Mouse (Mus musculus): ENCODE measurements around the gene Rab4a. TPM values are rescaled to one million over a fixed set of nuclear protein-coding genes. Genes with fewer than 3 reads are reported as not detected.
A peak's percentile ranks its signal among the peaks of the same experiment; 100 is the strongest.

Rab4a gene
- 50.8 and 51.5 TPM in 2 replicates for polyA plus RNA-seq (2015; fragmentation: Nextera tagmentation; extraction: Ambion mirVana)

DNA sequence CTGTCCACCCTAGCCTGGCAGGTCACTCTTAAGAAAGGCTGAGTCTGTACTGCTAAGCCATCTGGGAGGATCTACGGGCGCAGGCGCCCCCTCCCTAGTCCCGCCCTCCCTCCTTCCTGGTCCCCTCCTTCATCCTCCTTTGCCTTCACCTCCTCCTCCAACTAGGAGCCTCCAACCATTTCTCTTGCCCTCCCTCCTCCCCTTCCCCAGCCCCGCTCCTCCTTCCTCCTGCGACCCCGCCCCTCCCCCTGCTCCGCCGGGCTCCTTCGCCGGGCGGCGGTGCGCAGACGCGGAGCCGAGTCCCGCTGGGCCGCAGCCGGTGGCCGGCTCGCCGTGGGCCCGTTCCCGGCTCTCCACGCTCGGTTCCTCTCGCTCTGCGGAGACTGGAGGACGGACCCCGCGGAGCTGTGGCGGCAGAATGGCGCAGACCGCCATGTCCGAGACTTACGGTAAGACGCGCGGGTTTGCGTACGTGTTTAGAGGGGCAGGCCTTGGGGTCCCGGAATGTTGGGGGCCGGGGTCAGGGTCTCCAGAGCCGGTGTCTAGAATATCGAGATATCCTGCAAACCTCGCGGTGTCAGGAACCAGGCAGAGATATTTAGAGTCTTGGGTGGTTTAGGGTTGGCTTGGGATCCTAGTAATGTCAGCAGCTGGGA, at the start of gene Rab4a:
TSS of gene Rab4a (plus strand) at position 268 of the 656 bp plus-strand sequence.
- peak within 1 kb of the TSS; percentile 80 for H3K27ac ChIP-seq (ENCODE audit: low read length)
- H3K9ac ChIP-seq (replicated peaks; ENCODE audit: low read length): peak within 1 kb of the TSS; percentile 90
- WGBS: under 1% methylated on average over 36 of the region's 48 CpGs
- H3K4me3 ChIP-seq (ENCODE audit: low read length): peak within 1 kb of the TSS; percentile 98
- H3K27me3 ChIP-seq (ENCODE audit: insufficient read depth, low read length): no peaks in the 10 kb centered on the region
- H3K9me3 ChIP-seq (ENCODE audit: low read length): no peaks in the 10 kb centered on the region
- peak within 1 kb of the TSS; percentile 92 for H3K4me2 ChIP-seq (replicated peaks; ENCODE audit: low read depth, low read length)
- H3K4me1 ChIP-seq (ENCODE audit: insufficient read depth, low read length): peaks cover 25% of the 10 kb centered on the region
- ATAC-seq (ENCODE audit: low FRiP score, low TSS enrichment): peak; percentile 96
- no peaks in the 10 kb centered on the region for H3K36me3 ChIP-seq (ENCODE audit: insufficient read depth, low read length)

DNA sequence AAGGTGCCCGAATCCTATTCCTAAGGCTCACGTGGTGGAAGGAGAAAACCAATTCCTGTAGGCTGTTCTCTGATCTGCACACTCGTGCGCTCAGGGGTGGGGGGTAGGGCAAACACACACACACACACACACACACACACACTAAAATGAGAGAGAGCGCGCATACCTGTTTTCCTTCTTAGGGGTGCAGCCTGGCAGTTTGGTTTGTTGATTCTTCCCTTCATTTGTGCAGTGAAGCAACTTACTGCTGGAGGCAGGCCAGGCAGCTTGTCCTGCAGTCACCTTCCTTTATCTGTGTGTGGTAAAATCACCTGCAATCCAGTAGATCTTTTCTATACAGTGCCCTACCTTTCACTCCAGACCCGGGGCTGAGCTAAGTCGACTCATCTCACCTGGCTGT, 48.9 kb upstream of the Rab4a start:
- no peak for ATAC-seq (ENCODE audit: low FRiP score, low TSS enrichment)
- Histone ChIP-seq H3K36me3 (ENCODE audit: insufficient read depth, low read length) (no peaks in the 10 kb centered on the region), H3K4me3 (ENCODE audit: low read length) (no peak overlapping the region), H3K27me3 (ENCODE audit: insufficient read depth, low read length) (no peaks in the 10 kb centered on the region; the same call in 1 of the 2 replicates), H3K9me3 (ENCODE audit: low read length) (no peaks in the 10 kb centered on the region), H3K4me2 (replicated peaks; ENCODE audit: low read depth, low read length) (no peak overlapping the region), H3K9ac (replicated peaks; ENCODE audit: low read length) (no peak overlapping the region), H3K27ac (ENCODE audit: low read length) (no peak overlapping the region), H3K4me1 (ENCODE audit: insufficient read depth, low read length) (peaks cover 39% of the 10 kb centered on the region)
- WGBS: 73% methylated on average over 8 of the region's 8 CpGs

DNA sequence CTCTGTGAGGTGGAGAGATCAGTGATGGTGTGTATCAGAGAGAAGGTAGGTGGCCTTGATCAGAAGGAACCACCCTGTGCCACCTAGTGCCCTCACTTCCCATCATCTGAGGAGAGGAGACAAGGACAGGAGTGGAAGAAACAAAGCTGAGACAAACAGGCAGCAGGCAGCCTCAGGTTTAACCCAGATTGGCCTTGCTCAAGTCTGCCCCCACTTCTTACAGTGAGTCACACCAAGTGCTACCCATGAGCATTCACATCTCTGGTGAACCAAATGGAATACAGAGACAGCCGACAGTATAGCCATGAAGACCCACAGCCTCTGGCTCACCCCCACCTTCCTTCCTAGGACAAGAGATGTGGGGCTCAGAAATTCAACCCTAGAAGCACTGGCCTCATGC, 46.9 kb upstream of the Rab4a start:
- ATAC-seq (ENCODE audit: low FRiP score, low TSS enrichment): no peak
- H3K9ac ChIP-seq (replicated peaks; ENCODE audit: low read length): no peak overlapping the region
- no peak overlapping the region for H3K27ac ChIP-seq (ENCODE audit: low read length)
- H3K4me1 ChIP-seq (ENCODE audit: insufficient read depth, low read length): peaks cover 30% of the 10 kb centered on the region
- H3K9me3 ChIP-seq (ENCODE audit: low read length): no peaks in the 10 kb centered on the region
- no peaks in the 10 kb centered on the region for H3K27me3 ChIP-seq (ENCODE audit: insufficient read depth, low read length)
- H3K4me2 ChIP-seq (replicated peaks; ENCODE audit: low read depth, low read length): no peak overlapping the region
- H3K4me3 ChIP-seq (ENCODE audit: low read length): no peak overlapping the region
- no peaks in the 10 kb centered on the region for H3K36me3 ChIP-seq (ENCODE audit: insufficient read depth, low read length)
- WGBS: 78% methylated on average over 1 of the region's 1 CpGs

DNA sequence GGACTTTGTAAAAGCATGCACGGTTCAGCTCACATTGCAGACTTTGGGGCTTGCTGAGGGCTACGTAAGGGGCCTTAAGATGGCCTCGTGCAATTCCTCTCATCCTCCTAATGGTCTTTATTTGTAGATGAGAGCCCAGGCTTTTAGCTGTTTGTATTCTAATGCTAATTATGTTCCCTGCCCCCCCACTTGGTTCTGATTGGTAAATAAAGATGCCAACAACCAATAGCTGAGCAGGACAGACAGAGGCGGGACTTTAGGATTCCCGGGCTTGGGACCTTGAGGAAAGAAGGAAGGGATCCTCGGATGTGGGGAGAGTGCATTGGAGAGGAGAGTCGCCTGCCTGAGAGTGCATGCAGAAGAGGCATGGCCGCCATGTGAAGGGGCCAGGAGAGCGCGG, 45.9 kb upstream of the Rab4a start:
- 19% methylated on average over 10 of the region's 10 CpGs for WGBS
- H3K27ac ChIP-seq (ENCODE audit: low read length): no peak overlapping the region
- no peaks in the 10 kb centered on the region for H3K36me3 ChIP-seq (ENCODE audit: insufficient read depth, low read length)
- H3K4me3 ChIP-seq (ENCODE audit: low read length): 0 out of 2 replicates have a peak overlapping the region, but pooled peaks have one; percentile 5
- H3K9ac ChIP-seq (replicated peaks; ENCODE audit: low read length): no peak overlapping the region
- H3K9me3 ChIP-seq (ENCODE audit: low read length): no peaks in the 10 kb centered on the region
- no peaks in the 10 kb centered on the region for H3K27me3 ChIP-seq (ENCODE audit: insufficient read depth, low read length)
- H3K4me1 ChIP-seq (ENCODE audit: insufficient read depth, low read length): peaks cover 27% of the 10 kb centered on the region
- peak; percentile 73; the same call in 1 of the 2 replicates for ATAC-seq (ENCODE audit: low FRiP score, low TSS enrichment)
- H3K4me2 ChIP-seq (replicated peaks; ENCODE audit: low read depth, low read length): peak overlapping the region; percentile 11

DNA sequence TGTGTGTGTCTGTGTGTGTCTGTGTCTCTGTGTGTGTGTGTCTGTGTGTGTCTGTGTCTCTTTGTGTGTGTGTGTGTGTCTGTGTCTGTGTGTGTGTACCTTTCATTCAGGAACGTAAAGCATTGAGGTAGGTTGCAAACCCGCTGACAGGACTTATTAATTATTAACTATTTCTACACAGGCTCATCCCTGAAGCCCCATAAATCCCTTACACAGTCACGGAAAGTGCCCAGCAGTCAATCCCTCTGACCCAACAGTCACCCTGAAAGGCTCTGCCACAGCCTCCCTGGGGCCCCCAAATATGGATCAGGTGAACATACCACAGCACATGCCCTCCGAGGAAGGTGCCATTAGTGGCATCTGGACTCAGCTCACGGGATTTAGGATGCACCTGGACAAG, 45.2 kb upstream of the Rab4a start:
- 39% methylated on average over 5 of the region's 5 CpGs for WGBS
- Histone ChIP-seq H3K4me1 (ENCODE audit: insufficient read depth, low read length) (peaks cover 27% of the 10 kb centered on the region), H3K4me3 (ENCODE audit: low read length) (no peak overlapping the region), H3K9me3 (ENCODE audit: low read length) (no peaks in the 10 kb centered on the region), H3K36me3 (ENCODE audit: insufficient read depth, low read length) (no peaks in the 10 kb centered on the region), H3K27ac (ENCODE audit: low read length) (no peak overlapping the region), H3K9ac (replicated peaks; ENCODE audit: low read length) (no peak overlapping the region), H3K4me2 (replicated peaks; ENCODE audit: low read depth, low read length) (0 out of 2 replicates have a peak overlapping the region, but pooled peaks have one; percentile 11), H3K27me3 (ENCODE audit: insufficient read depth, low read length) (no peaks in the 10 kb centered on the region)
- ATAC-seq (ENCODE audit: low FRiP score, low TSS enrichment): peak; percentile 55

DNA sequence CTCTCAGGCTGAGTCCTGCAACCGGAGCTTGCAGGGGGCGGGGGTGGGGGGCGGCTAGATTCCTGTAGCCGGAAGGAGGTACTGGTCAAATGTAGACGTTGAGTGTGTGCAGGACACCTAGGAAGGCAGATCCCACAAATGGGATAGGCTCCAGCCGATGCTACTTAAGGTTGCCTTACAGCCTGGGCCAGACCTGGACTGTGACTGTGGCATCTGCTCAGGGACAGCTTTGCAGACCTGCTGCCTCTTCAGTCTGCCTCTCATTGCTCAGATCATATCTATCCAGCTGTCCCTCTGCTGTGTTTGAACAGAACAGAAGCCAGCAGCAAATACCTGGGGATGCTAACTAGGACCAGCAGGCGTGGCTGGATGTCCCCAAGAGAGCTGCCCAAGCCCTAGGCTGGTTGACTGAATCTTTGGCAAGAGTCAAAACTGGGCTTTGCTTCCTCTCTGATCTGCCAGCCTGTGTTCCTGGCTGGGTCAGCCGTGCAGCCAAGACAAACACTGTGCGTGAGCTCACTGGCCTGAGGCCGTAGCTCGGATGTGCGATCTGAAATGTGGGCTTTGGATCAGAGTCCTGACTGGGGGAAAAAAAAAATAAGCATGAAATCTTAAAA, 44.4 kb upstream of the Rab4a start:
- no peaks in the 10 kb centered on the region for H3K27me3 ChIP-seq (ENCODE audit: insufficient read depth, low read length)
- H3K4me3 ChIP-seq (ENCODE audit: low read length): no peak overlapping the region
- no peak overlapping the region for H3K9ac ChIP-seq (replicated peaks; ENCODE audit: low read length)
- no peak overlapping the region for H3K27ac ChIP-seq (ENCODE audit: low read length)
- H3K4me1 ChIP-seq (ENCODE audit: insufficient read depth, low read length): peaks cover 27% of the 10 kb centered on the region
- no peak for ATAC-seq (ENCODE audit: low FRiP score, low TSS enrichment)
- H3K9me3 ChIP-seq (ENCODE audit: low read length): no peaks in the 10 kb centered on the region
- H3K4me2 ChIP-seq (replicated peaks; ENCODE audit: low read depth, low read length): no peak overlapping the region
- H3K36me3 ChIP-seq (ENCODE audit: insufficient read depth, low read length): no peaks in the 10 kb centered on the region
- WGBS: 32% methylated on average over 12 of the region's 12 CpGs

DNA sequence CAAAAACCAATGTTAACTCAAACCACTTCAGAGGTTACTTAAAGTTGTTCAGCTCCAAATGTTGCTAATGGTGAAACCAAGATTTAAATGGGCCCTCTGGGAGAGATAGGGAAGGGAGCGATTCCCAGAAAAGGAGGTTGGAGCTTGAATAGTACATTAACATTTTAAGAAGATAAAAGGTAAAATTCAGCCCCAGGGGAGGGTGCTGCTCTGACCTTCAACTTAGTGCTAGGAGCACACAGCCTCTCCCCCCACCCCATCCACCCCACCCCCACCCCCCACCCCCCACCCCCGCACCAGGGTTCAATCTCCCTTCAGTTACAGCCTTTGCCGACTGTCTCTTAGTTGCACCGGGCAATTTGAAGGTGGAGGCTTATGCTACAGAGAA, 43.9 kb upstream of the Rab4a start:
- Histone ChIP-seq H3K27ac (ENCODE audit: low read length) (no peak overlapping the region), H3K4me2 (replicated peaks; ENCODE audit: low read depth, low read length) (no peak overlapping the region), H3K9ac (replicated peaks; ENCODE audit: low read length) (no peak overlapping the region), H3K4me1 (ENCODE audit: insufficient read depth, low read length) (peaks cover 27% of the 10 kb centered on the region), H3K9me3 (ENCODE audit: low read length) (no peaks in the 10 kb centered on the region), H3K4me3 (ENCODE audit: low read length) (no peak overlapping the region), H3K36me3 (ENCODE audit: insufficient read depth, low read length) (no peaks in the 10 kb centered on the region), H3K27me3 (ENCODE audit: insufficient read depth, low read length) (no peaks in the 10 kb centered on the region)
- ATAC-seq (ENCODE audit: low FRiP score, low TSS enrichment): no peak
- 36% methylated on average over 3 of the region's 4 CpGs for WGBS

DNA sequence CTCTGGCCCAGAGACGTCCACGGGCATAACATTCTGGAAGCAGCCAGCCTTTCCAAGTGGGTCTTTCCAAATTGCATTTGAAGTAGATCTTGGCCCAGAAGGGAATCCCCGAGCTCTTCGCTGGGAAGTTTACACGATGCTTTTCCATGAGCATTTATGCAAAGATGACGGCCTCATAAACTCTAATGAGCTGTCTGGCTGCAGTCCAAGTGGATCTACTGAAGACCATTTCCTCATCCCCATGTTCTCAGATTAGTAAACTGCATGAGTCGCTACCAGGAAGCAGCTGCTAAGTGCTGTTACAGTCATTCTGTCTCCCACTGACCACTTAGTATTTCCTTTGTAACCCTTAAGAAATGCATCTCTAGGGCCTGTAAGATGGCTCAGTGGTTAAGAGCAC, 42.4 kb upstream of the Rab4a start:
- no peak overlapping the region for H3K4me2 ChIP-seq (replicated peaks; ENCODE audit: low read depth, low read length)
- no peaks in the 10 kb centered on the region for H3K27me3 ChIP-seq (ENCODE audit: insufficient read depth, low read length)
- peak overlapping the region; percentile 43; the same call in 1 of the 2 replicates for H3K27ac ChIP-seq (ENCODE audit: low read length)
- H3K9me3 ChIP-seq (ENCODE audit: low read length): no peaks in the 10 kb centered on the region
- 49% methylated on average over 7 of the region's 7 CpGs for WGBS
- no peak overlapping the region for H3K9ac ChIP-seq (replicated peaks; ENCODE audit: low read length)
- peaks cover 27% of the 10 kb centered on the region for H3K4me1 ChIP-seq (ENCODE audit: insufficient read depth, low read length)
- H3K36me3 ChIP-seq (ENCODE audit: insufficient read depth, low read length): no peaks in the 10 kb centered on the region
- H3K4me3 ChIP-seq (ENCODE audit: low read length): no peak overlapping the region
- ATAC-seq (ENCODE audit: low FRiP score, low TSS enrichment): no peak

DNA sequence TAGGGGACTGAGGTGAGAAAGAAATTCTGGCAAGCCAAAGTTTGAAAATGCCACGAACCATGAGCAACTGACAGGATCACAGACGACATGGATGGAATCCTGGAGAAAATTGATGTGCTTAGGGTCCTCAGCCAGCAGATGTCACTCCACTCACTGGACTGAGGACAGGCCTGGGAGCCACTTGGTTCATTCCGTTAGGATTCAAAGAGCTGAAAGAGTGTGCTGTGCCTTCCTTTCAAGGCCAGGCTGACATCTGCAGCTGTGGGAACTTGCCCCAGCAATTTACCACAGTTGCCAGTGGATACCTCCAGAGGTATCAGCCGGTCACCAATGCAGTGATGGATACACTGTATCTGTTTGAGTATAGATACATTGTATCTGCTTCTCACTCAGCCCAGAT, 41.1 kb upstream of the Rab4a start:
- Histone ChIP-seq H3K9me3 (ENCODE audit: low read length) (no peaks in the 10 kb centered on the region), H3K4me2 (replicated peaks; ENCODE audit: low read depth, low read length) (no peak overlapping the region), H3K27ac (ENCODE audit: low read length) (no peak overlapping the region), H3K4me3 (ENCODE audit: low read length) (no peak overlapping the region), H3K27me3 (ENCODE audit: insufficient read depth, low read length) (no peaks in the 10 kb centered on the region), H3K9ac (replicated peaks; ENCODE audit: low read length) (no peak overlapping the region), H3K36me3 (ENCODE audit: insufficient read depth, low read length) (no peaks in the 10 kb centered on the region), H3K4me1 (ENCODE audit: insufficient read depth, low read length) (peaks cover 27% of the 10 kb centered on the region)
- ATAC-seq (ENCODE audit: low FRiP score, low TSS enrichment): no peak
- WGBS: 49% methylated on average over 4 of the region's 4 CpGs

DNA sequence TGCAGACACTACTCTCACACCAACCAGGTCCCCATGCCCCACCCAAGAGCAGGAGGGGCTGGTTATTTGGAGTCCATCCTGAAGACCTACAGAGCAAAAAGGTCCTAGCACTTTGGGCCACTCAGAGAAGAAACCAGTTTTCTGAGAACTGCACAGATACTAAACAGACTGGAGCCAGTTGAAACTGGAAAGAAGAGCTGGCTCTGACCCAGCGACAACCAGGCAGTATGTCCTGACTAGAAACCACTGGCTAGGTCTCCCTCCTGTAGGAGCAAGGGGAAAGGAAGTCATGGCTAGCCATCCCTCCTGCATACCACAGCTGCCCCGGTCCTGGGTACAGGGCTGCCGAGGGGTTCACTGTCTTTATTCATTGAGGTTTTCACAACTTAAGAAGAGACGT, 39.3 kb upstream of the Rab4a start:
- WGBS: 84% methylated on average over 4 of the region's 4 CpGs
- no peak for ATAC-seq (ENCODE audit: low FRiP score, low TSS enrichment)
- H3K4me3 ChIP-seq (ENCODE audit: low read length): no peak overlapping the region

More for the DNA sequence above, 39.3 kb upstream of the Rab4a start:
- H3K4me1 ChIP-seq (ENCODE audit: insufficient read depth, low read length): peaks cover 12% of the 10 kb centered on the region
- H3K9me3 ChIP-seq (ENCODE audit: low read length): no peaks in the 10 kb centered on the region
- H3K27me3 ChIP-seq (ENCODE audit: insufficient read depth, low read length): no peaks in the 10 kb centered on the region
- no peaks in the 10 kb centered on the region for H3K36me3 ChIP-seq (ENCODE audit: insufficient read depth, low read length)
- H3K9ac ChIP-seq (replicated peaks; ENCODE audit: low read length): no peak overlapping the region
- H3K27ac ChIP-seq (ENCODE audit: low read length): no peak overlapping the region
- H3K4me2 ChIP-seq (replicated peaks; ENCODE audit: low read depth, low read length): no peak overlapping the region
